Mouse (Mus musculus): ENCODE data around the gene Armcx3.
"Not testable (repeated sequence)": the region's sequence is repeated elsewhere in the genome, so short reads cannot be mapped to it uniquely, and the experiment has no call there.

Gene Armcx3

GRCm38 (mm10) chrX:134756434-134757292 is at the start of gene Armcx3:
Gene Armcx3 (plus strand): TSS chrX:134756595.
- DNase-seq (ENCODE audit: low read depth, low spot score) = peak; percentile 68

- no peak for DNase-seq (ENCODE audit: low read depth, low spot score)
Measured at GRCm38 (mm10) chrX:134716863-134717262, 39.5 kb upstream of the Armcx3 start.

DNA sequence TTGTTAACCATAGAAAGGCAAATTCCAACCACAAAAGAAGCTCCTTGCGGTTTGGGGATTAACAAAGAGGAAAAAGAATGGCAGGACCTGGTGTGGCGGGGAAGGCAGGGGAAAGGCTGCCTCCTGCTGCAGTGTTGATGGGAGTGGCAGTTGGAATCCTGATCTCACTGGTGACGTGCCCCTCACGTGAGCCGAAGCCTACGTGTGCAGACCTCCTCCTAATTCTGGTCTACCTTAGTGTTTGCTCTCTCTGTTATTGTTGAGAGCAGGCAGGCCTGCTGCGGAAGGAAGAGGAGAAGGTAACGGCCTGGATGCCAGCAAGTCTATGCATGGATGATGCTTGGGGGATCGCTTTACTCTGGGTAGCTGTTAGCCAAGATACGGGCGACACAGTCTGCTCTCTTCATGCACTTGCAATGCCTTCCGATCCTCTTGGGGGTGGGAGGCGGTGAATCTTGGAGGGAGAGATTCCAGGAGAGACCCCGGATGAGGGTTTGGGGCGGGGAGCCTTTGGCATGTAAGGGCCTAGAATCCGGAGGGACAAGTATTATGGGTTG is 38.6 kb upstream of the Armcx3 start, which contains the start of gene Armcx1:
Gene Armcx1, plus strand, starts transcription at position 212 of the 557 bp plus-strand sequence.
- DNase-seq (ENCODE audit: low read depth, low spot score) = peak; percentile 71

DNA sequence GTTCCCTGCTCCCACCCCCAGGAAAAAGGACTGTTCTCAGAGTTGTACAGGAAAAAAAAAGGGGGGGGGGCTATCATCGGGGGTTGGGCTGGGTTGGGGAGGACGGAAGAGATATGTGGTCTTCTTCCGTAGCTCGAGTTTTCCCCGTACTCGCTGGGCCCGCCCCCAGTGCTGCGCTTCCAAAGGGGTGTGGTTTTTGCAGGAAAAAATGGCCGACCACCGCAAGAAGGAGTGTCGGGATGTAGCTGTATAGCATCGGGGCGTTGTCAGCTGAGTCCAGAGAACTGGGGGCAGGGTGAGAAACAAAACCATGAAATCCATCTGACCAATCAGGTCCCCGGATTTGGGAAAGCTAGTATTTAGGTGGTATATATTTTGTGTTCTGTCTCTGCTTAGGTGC is 37.9 kb upstream of the Armcx3 start:
- DNase-seq (ENCODE audit: low read depth, low spot score) = peak; percentile 47

- not testable (repeated sequence) for DNase-seq (ENCODE audit: low read depth, low spot score)
Measured at GRCm38 (mm10) chrX:134723762-134724161, 32.6 kb upstream of the Armcx3 start.

- DNase-seq (ENCODE audit: low read depth, low spot score) = no peak
Measured at GRCm38 (mm10) chrX:134729778-134730177, 26.6 kb upstream of the Armcx3 start.

DNA sequence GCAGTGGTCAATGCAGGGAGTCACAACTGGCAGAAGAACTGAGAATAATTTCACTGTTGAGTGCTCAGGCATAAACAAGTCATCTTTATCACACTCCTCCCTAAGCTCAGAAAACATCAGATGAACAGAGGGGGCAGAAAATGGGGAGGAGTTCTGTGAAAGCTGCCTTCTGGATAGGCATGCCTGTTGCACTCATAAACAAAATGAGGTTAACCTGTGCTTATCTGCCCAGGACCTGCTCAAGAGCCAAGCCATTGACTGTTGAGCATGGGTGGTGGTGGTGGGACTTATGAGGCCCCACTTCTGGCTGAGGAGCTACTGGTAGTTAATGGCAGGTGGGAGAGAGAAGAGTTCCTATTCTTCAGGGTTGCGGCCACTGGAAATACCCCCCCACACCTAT is 18.6 kb upstream of the Armcx3 start:
- no peak for DNase-seq (ENCODE audit: low read depth, low spot score)

- DNase-seq (ENCODE audit: low read depth, low spot score) = no peak
Measured at GRCm38 (mm10) chrX:134739160-134739559, 17.2 kb upstream of the Armcx3 start.

DNA sequence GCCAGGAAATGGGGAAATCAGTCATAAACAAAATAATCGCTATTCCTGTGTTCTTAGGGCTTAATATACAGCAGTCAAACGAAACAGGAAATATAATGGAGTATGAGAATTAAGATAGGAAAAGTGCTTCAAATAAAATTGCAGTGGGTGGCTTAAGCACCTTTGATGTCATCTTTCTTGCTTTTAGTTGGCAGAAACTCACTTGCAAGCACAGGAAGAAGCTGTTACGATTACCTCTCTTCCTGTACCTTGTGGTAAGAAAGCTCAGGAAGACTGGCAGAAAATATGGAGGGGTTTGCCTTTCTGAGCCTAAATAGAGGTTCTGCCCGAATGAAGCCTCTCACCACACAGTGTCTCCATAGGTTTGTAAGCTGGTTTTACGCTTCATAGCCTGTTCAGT is 14.5 kb upstream of the Armcx3 start:
- no peak for DNase-seq (ENCODE audit: low read depth, low spot score)

GRCm38 (mm10) chrX:134746459-134746858 is 9.9 kb upstream of the Armcx3 start:
- DNase-seq (ENCODE audit: low read depth, low spot score) = no peak

- peak; percentile 54 for DNase-seq (ENCODE audit: low read depth, low spot score)
Measured at GRCm38 (mm10) chrX:134750764-134751592, 5.4 kb upstream of the Armcx3 start, which contains the start of gene Armcx6. Gene Armcx6 (minus strand): TSS chrX:134751417.

GRCm38 (mm10) chrX:134751910-134752309 is 4.5 kb upstream of the Armcx3 start:
- DNase-seq (ENCODE audit: low read depth, low spot score) = no peak

GRCm38 (mm10) chrX:134752584-134752983 is 3.8 kb upstream of the Armcx3 start:
- no peak for DNase-seq (ENCODE audit: low read depth, low spot score)

DNA sequence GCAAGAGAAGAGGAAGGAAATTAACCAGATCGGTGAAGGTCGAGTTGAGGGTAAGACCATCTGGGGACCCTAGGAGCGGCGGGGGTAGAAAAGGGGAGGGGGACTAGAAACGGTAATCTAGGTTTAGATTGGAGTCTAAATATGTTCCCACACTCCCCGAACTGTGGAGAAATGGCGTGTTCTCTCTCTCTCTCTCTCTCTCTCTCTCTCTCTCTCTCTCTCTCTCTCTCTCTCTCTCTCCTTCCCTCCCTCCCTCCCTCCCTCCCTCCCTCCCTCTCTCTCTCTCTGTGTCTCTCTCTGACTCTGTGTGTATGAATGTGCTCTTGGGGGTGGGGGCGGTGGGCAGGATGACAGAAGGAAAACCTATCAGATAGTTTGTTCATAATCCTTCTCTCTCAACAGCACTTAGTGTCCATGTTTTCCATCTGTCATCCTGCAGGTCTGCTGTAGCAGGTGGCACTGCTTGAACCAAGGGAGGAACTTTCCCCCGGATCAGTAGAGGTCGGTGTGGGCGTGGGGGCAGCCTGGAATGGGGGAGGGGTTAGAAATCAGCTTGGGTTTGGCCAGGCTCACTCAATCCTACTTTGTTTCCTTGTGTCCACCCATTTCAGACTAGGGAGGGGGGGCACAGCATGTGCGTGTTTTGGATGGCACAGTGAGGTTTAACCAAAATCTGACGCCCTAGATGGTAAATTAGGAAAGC is 1.0 kb downstream of the Armcx3 start:
- no peak for DNase-seq (ENCODE audit: low read depth, low spot score)

DNA sequence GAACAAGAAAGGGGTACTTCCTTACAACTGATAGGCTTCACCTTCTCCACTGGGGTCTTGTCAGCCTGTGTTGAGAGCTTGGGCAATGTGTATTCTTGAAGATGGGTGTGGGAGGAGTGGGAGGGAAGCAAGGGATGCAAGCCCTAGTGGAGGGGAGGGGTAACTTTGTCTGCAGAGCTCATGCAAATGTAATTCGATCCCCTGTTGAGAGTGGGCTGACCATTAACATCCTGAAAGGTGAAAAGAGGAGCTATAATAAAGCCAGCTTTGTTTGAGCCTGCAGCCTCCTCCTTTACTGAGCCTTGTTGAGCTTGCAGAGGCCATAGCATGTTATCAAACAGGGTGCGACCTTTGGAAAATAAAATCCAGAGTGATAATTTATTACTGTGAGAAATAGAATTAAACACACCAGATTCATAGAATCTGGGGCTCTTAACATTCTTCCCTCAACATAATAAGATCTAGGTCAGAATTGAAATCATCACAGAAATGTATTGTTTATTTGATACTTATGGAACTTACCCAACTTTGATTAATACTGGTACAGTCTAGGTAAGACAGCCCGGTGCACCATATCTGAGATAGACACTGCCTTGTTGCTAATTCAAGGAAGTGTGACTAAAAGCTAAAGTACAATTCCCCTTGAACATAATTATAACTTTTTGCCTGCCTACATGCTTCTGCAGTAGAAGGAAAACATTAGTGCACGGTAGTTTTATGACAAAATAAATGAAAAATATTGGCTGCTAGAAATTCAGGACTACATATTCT is 7.2 kb downstream of the Armcx3 start:
- not testable (repeated sequence) for DNase-seq (ENCODE audit: low read depth, low spot score)

- no peak for DNase-seq (ENCODE audit: low read depth, low spot score)
Measured at GRCm38 (mm10) chrX:134787728-134788127, 31.3 kb downstream of the Armcx3 start.

- DNase-seq (ENCODE audit: low read depth, low spot score) = peak; percentile 13
Measured at GRCm38 (mm10) chrX:134807833-134808754, 51.7 kb downstream of the Armcx3 start.

DNA sequence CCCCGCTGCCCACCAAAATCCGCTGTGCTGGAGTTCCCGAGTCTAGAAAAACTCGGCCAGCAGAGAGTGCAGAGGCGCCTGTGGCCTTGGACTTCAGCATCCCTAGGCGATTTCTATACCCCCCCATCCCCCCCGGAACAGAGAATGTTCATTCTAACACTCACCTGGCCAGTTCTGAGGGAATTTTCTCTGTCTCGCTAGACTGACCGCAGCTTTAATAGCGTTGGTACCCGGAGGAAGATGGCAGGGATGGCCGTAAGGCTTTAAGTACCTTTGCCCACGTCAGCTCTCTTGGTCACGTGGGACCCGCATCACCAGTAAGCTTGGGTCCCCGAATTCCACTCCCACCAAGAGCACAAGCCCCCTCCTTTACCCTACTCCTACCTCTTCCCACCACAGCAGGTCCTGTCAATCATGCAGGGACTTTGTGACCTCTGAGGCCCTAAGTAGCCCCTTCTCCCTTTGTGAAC is 52.4 kb downstream of the Armcx3 start, which contains the start of gene Armcx2:
Gene Armcx2, minus strand, starts transcription at position 467 of the 470 bp plus-strand sequence.
- DNase-seq (ENCODE audit: low read depth, low spot score) = peak; percentile 43
